Mouse (Mus musculus) cerebellum, postnatal 14 days (tissue): ENCODE data around the gene Chic1.

Experiments used
- DNase-seq, 2 experiments: peaks; one replicate each; pipeline ENCODE4 v3.0.0; 2021; ENCODE audit warnings: mixed read lengths in 2 of 2

The Chic1 gene

GRCm38 (mm10) chrX:103356287-103356686 lies at the start of gene Chic1:
Chic1 (plus strand) TSS chrX:103356476.
- DNase-seq = peak; percentile 90 to 94

GRCm38 (mm10) chrX:103308262-103308661 lies 48.0 kb upstream of the Chic1 start:
- DNase-seq = no peak

- DNase-seq = no peak
Measured at GRCm38 (mm10) chrX:103311723-103312122, 44.6 kb upstream of the Chic1 start.

GRCm38 (mm10) chrX:103314146-103314545 lies 42.1 kb upstream of the Chic1 start:
- DNase-seq = no peak

GRCm38 (mm10) chrX:103321146-103321545 lies 35.1 kb upstream of the Chic1 start, which contains the start of gene Cdx4:
Cdx4 (plus strand) TSS chrX:103321398.
- DNase-seq = no peak

- DNase-seq = no peak
Measured at GRCm38 (mm10) chrX:103325900-103326299, 30.4 kb upstream of the Chic1 start.

GRCm38 (mm10) chrX:103329386-103329785 lies 26.9 kb upstream of the Chic1 start:
- DNase-seq = peak; percentile 57 to 58

GRCm38 (mm10) chrX:103331125-103331858 lies 25.0 kb upstream of the Chic1 start:
- no peak for DNase-seq

- no peak for DNase-seq
Measured at GRCm38 (mm10) chrX:103341369-103342113, 14.7 kb upstream of the Chic1 start.

GRCm38 (mm10) chrX:103355784-103356183 lies 492 bp upstream of the Chic1 start:
- DNase-seq = no peak

GRCm38 (mm10) chrX:103356761-103357236 lies 523 bp downstream of the Chic1 start:
- peak; percentile 38 to 48 for DNase-seq

- DNase-seq = peak in 1 of 2 experiments; percentile 3
Measured at GRCm38 (mm10) chrX:103366201-103366600, 9.9 kb downstream of the Chic1 start.

- DNase-seq = no peak
Measured at GRCm38 (mm10) chrX:103368650-103369049, 12.4 kb downstream of the Chic1 start.

- peak; percentile 7 to 31 for DNase-seq
Measured at GRCm38 (mm10) chrX:103371221-103371620, 14.9 kb downstream of the Chic1 start.

GRCm38 (mm10) chrX:103371627-103372026 lies 15.4 kb downstream of the Chic1 start:
- peak; percentile 19 to 20 for DNase-seq

- peak; percentile 31 to 41 for DNase-seq
Measured at GRCm38 (mm10) chrX:103374250-103374649, 18.0 kb downstream of the Chic1 start.

- peak in 1 of 2 experiments; percentile 14 for DNase-seq
Measured at GRCm38 (mm10) chrX:103384528-103384927, 28.3 kb downstream of the Chic1 start.

- DNase-seq = no peak
Measured at GRCm38 (mm10) chrX:103388131-103388530, 31.9 kb downstream of the Chic1 start.

GRCm38 (mm10) chrX:103393841-103394240 lies 37.6 kb downstream of the Chic1 start:
- no peak for DNase-seq

GRCm38 (mm10) chrX:103405021-103405420 lies 48.7 kb downstream of the Chic1 start:
- peak in 1 of 2 experiments; percentile 7 for DNase-seq

GRCm38 (mm10) chrX:103414167-103414566 lies 57.9 kb downstream of the Chic1 start, which contains the start of gene Tsx:
Tsx (plus strand) TSS chrX:103414467.
- no peak for DNase-seq

GRCm38 (mm10) chrX:103421710-103422109 lies 65.4 kb downstream of the Chic1 start, which contains the start of gene Gm26992:
Gm26992 (plus strand) TSS chrX:103422010.
- no peak for DNase-seq

GRCm38 (mm10) chrX:103427677-103428076 lies 71.4 kb downstream of the Chic1 start:
- no peak for DNase-seq

- DNase-seq = no peak
Measured at GRCm38 (mm10) chrX:103432293-103432692, 76.0 kb downstream of the Chic1 start.
